Mouse (Mus musculus): ENCODE measurements around the gene Etnk1. TPM values are rescaled to one million over a fixed set of nuclear protein-coding genes. Genes with fewer than 3 reads are reported as not detected.

The Etnk1 gene
- polyA plus RNA-seq, 1 experiment = 38.7 TPM

DNA sequence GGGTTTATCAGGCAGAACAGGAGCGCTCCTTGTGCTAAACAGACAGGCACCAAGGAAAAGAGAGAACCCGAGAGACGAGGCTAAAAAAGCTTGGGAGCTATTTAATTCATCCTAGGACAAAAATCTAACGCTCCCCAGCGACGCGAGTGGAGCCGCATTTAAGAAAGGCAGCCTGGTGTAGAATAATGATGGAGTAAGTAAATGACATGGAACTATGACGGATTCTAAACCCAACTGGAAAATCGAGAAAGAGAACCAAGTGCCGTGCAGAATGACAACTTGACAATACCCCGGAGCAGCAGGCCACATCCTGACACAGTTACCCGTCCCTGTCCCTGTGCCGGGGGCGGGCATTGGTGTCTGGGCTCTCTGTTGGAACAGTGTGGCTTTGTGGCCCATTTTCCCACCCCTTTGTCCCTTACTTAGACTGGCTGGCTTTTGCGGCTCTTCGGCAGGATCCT lies 92.2 kb downstream of the Etnk1 start:
- WGBS = 64% methylated on average over 17 of the region's 17 CpGs
- DNase-seq = no peak
- no peak for TF ChIP-seq CTCF (IDR thresholded peaks at IDR 0.05; ENCODE audit: insufficient read depth, low read length)
- TF ChIP-seq POLR2A (IDR thresholded peaks at IDR 0.05; ENCODE audit: borderline replicate concordance, extremely low read depth, low read depth, low read length) = no peak
- H3K4me1 ChIP-seq (ENCODE audit: control insufficient read depth, insufficient read depth, low read length) = no peaks in the 10 kb centered on the region; the same call in 1 of the 2 replicates
- H3K4me3 ChIP-seq (replicated peaks; ENCODE audit: extremely low read depth, low read depth, low read length) = no peak overlapping the region

DNA sequence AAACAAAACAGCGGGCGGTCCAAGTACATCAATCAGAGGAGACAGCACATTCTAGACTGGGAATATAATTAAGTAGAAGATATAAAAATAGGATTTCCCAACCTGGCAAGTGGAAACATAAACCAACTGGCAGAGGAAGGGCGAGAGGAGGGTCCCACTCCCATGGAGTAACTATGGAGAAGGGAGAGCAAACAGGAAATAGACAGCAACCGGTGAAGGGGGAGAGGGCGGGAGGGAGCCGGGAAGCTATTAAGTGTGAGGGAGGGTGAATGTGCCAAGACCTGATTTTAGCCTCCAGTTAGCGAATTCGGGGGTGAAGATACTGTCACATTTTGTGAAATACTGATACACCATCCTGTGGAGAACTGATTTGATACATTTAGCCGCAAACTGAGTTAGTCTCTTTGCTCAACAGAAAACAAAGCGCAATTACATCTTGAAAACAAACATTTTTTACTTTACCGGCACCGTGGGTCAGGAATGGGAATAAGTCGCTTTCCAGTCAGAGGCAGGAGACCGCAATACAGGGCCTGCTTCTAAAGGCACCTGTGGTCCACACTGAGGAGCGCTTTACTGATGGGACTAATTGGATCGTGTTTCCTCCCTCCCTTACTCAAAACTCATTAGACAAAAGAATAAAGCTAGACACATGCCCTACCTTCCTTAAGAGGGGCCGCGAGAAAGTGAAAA lies 93.0 kb downstream of the Etnk1 start:
- DNase-seq = no peak
- H3K4me3 ChIP-seq (replicated peaks; ENCODE audit: extremely low read depth, low read depth, low read length) = no peak overlapping the region
- 51% methylated on average over 18 of the region's 18 CpGs for WGBS
- H3K4me1 ChIP-seq (ENCODE audit: control insufficient read depth, insufficient read depth, low read length) = no peaks in the 10 kb centered on the region; the same call in 1 of the 2 replicates
- TF ChIP-seq POLR2A (IDR thresholded peaks at IDR 0.05; ENCODE audit: borderline replicate concordance, extremely low read depth, low read depth, low read length) (no peak), CTCF (IDR thresholded peaks at IDR 0.05; ENCODE audit: insufficient read depth, low read length) (no peak)

DNA sequence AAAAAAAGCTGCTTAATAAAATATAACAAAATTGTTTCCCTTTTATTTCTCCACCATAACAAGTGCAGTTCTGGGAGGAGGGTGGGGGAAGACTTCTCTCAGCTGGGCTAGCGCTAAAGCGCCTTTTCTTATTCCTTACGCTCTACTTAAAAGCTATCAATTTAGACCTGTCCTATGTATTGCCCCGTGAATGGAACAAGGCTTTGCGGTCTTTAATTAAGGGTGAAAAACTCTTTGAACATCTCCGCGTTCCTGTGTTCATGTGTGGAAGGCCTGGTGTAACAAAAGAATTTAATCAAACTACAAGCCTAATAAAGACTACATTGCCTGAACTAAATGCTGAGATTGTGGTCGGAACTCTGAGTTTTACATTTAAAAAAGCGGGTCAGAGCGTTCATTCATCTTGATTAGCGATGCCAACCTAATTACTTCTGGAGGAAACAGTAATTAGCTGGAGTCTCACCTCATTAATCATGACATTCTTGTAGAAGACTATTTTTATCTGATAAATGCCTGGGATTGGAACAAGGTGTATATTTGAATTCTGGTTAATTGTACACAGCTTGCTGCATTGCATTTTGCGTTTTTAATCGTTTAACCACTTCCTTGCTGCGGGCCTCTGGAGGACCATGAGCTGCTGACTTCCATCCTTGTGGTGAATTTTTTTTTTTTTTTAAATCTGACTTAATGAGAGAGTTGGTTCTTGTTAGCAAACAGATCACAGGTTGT lies 93.7 kb downstream of the Etnk1 start:
- no peak for DNase-seq
- WGBS = 87% methylated on average over 14 of the region's 14 CpGs
- H3K4me1 ChIP-seq (ENCODE audit: control insufficient read depth, insufficient read depth, low read length) = no peaks in the 10 kb centered on the region; the same call in 1 of the 2 replicates
- TF ChIP-seq POLR2A (IDR thresholded peaks at IDR 0.05; ENCODE audit: borderline replicate concordance, extremely low read depth, low read depth, low read length) (no peak), CTCF (IDR thresholded peaks at IDR 0.05; ENCODE audit: insufficient read depth, low read length) (no peak)
- H3K4me3 ChIP-seq (replicated peaks; ENCODE audit: extremely low read depth, low read depth, low read length) = no peak overlapping the region

DNA sequence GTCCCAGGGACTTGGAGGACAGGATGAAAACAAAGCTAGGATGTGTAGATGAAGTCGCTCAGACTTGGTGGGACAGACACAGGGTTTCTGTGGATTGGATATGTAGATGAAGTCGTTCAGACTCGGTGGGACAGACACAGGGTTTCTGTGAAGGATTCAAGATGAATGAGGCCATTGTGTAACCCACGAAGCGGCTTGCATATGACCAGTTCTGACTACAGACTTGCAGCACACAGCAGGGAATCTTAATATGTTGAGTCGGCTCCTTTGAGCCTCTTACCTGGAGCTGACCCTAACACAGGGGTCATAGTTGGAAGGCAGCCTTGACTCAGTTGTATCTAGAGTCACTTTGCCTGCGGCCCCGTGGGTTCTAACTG lies 94.3 kb downstream of the Etnk1 start:
- no peaks in the 10 kb centered on the region; the same call in 1 of the 2 replicates for H3K4me1 ChIP-seq (ENCODE audit: control insufficient read depth, insufficient read depth, low read length)
- WGBS = 85% methylated on average over 8 of the region's 8 CpGs
- DNase-seq = no peak
- H3K4me3 ChIP-seq (replicated peaks; ENCODE audit: extremely low read depth, low read depth, low read length) = no peak overlapping the region
- TF ChIP-seq POLR2A (IDR thresholded peaks at IDR 0.05; ENCODE audit: borderline replicate concordance, extremely low read depth, low read depth, low read length) (no peak), CTCF (IDR thresholded peaks at IDR 0.05; ENCODE audit: insufficient read depth, low read length) (no peak)

DNA sequence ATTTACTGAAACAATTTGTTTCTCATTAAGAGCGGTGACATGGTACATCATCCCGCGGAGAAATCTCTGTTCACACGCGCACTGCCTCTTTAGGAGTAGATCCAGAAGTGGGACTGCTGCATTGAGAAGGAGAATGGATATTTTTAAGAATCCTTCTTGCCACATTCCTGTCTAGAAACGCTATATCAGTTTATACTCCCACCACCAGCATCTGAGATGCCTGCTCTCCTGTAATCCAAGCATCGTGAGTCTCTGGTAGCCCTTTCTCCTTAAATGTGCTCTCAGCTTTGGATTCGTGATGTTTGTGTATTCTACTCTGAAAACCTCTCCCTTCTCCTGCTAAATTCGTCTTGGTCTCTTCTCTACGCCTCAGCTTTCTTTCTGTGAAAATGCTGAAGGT lies 98.5 kb downstream of the Etnk1 start:
- TF ChIP-seq CTCF (IDR thresholded peaks at IDR 0.05; ENCODE audit: insufficient read depth, low read length) (no peak), POLR2A (IDR thresholded peaks at IDR 0.05; ENCODE audit: borderline replicate concordance, extremely low read depth, low read depth, low read length) (no peak)
- no peaks in the 10 kb centered on the region for H3K4me1 ChIP-seq (ENCODE audit: control insufficient read depth, insufficient read depth, low read length)
- WGBS = 84% methylated on average over 10 of the region's 10 CpGs
- no peak for DNase-seq
- no peak overlapping the region for H3K4me3 ChIP-seq (replicated peaks; ENCODE audit: extremely low read depth, low read depth, low read length)

DNA sequence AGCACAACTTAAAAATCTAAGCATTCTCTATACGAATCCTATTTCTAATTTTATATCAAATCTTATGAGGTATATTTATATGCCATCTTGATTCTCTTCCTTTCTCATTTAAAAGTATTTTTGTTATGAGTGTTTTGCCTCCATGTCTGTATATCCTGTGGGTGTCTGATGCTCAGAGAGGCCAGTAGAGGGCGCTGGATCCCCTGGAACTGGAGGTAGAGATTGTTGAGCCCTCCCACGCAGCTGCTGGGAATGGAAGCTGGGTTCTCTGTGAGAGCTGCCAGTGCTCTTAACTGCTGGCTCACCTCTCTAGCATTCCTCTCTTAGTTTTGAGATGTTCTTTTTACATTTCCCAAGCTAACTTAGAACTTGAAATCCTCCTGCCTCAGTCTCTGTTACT lies 112.2 kb downstream of the Etnk1 start:
- WGBS = 54% methylated on average over 3 of the region's 3 CpGs
- TF ChIP-seq CTCF (IDR thresholded peaks at IDR 0.05; ENCODE audit: insufficient read depth, low read length) (0 out of 2 replicates have a peak, but pooled peaks have one; percentile 7), POLR2A (IDR thresholded peaks at IDR 0.05; ENCODE audit: borderline replicate concordance, extremely low read depth, low read depth, low read length) (no peak)
- no peak overlapping the region for H3K4me3 ChIP-seq (replicated peaks; ENCODE audit: extremely low read depth, low read depth, low read length)
- DNase-seq = no peak
- H3K4me1 ChIP-seq (ENCODE audit: control insufficient read depth, insufficient read depth, low read length) = no peaks in the 10 kb centered on the region

Other genes starting within 250 kb of the Etnk1 start
- 0.23 and 0.26 TPM in 2 replicates for gene St8sia1, start 202.8 kb upstream of the Etnk1 start, polyA plus RNA-seq (2012; rRNA removed)
- 10.1 and 16.7 TPM in 2 replicates for gene C2cd5, start 67.1 kb upstream of the Etnk1 start, polyA plus RNA-seq (2012; rRNA removed)